Mouse (Mus musculus): ENCODE results near the gene Psip1. TPM values are rescaled to one million over a fixed set of nuclear protein-coding genes. Genes with fewer than 3 reads are reported as not detected.
"Not testable (repeated sequence)": the region's sequence is repeated elsewhere in the genome, so short reads cannot be mapped to it uniquely, and the experiment has no call there.

Psip1 gene
- polyA plus RNA-seq, 1 experiment from 2014 or later: 469 TPM

DNA sequence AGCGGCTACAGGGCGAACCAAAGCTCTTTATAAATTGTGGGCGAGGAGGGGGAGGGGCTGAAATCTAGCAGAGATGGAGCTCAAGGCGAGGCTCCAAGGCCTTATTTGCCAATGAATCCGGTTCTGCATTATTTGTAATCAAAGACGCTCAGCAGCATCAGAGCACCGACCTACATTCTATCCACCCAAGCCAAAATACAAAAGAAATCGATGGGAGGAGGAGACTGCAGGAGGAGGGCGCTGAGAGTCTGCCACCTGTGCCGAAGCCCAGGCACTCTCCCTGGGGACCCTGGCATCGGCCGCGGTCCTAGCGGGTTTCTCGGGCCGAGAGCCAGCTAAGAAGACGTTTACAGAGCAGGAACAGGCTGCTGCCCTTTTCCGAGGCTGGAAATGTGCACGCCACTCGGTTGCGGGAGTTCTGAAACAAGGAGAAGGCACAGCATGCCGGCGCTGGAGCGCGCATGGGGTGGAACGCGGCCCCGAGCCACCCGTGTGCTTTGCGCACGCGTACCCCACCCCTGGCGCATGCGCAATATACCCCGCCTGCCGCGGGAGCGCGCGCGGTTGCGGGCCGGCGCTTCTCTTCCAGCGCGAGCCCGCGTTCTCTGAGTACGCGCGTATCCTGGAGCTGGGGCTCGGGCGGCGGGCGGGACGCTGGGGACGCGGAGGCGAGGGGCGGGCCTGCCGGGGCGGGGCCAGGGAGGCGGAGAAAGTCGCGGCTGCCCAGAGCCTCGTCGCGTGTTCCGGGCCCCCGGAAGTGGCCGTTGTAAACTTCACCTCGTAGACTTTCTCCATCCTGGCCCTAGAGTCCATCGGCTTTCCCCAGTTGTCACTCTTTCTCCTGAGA, 38.8 kb upstream of the Psip1 start, which contains the start of gene Ccdc171:
Ccdc171 (plus strand) TSS at position 703 of the 847 bp plus-strand sequence.
- peaks cover 17% of the 10 kb centered on the region for H3K4me1 ChIP-seq (ENCODE audit: control insufficient read depth, insufficient read depth, low read length)
- ATAC-seq (ENCODE audit: low FRiP score): peak; percentile 95

GRCm38 (mm10) chr4:83524456-83524842, 38.2 kb upstream of the Psip1 start:
- H3K27me3 ChIP-seq (ENCODE audit: control insufficient read depth, insufficient read depth, low read length): no peaks in the 10 kb centered on the region
- no peaks in the 10 kb centered on the region for H3K36me3 ChIP-seq (ENCODE audit: control insufficient read depth, insufficient read depth, low read length)
- H3K9me3 ChIP-seq (ENCODE audit: control insufficient read depth, low read length): no peaks in the 10 kb centered on the region
- peak overlapping the region; percentile 68 for H3K4me3 ChIP-seq (ENCODE audit: low read depth, low read length)
- peak overlapping the region; percentile 84 for H3K4me2 ChIP-seq
- WGBS: 4% methylated on average over 6 of the region's 6 CpGs
- H3K4me1 ChIP-seq (ENCODE audit: control insufficient read depth, insufficient read depth, low read length): peaks cover 17% of the 10 kb centered on the region
- peak overlapping the region; percentile 99 for H3K27ac ChIP-seq (ENCODE audit: low read depth, low read length)
- ATAC-seq (ENCODE audit: low FRiP score) (no peak; the same call in 1 of the 2 replicates), DNase-seq (ENCODE audit: low spot score, missing footprints) (no peak)
- peak overlapping the region; percentile 82 for H3K9ac ChIP-seq (ENCODE audit: low read length)

More for the DNA sequence above, 38.8 kb upstream of the Psip1 start, which contains the start of gene Ccdc171:
- Histone ChIP-seq H3K4me2 (peak within 1 kb of the TSS; percentile 84), H3K9me3 (ENCODE audit: control insufficient read depth, low read length) (no peaks in the 10 kb centered on the region), H3K36me3 (ENCODE audit: control insufficient read depth, insufficient read depth, low read length) (no peaks in the 10 kb centered on the region), H3K9ac (ENCODE audit: low read length) (peak within 1 kb of the TSS; percentile 82), H3K27ac (ENCODE audit: low read depth, low read length) (peak within 1 kb of the TSS; percentile 99), H3K27me3 (ENCODE audit: control insufficient read depth, insufficient read depth, low read length) (no peaks in the 10 kb centered on the region), H3K4me3 (ENCODE audit: low read depth, low read length) (peak within 1 kb of the TSS; percentile 68)
- DNase-seq (ENCODE audit: low spot score, missing footprints): peak; percentile 100
- WGBS: under 1% methylated on average over 72 of the region's 73 CpGs

DNA sequence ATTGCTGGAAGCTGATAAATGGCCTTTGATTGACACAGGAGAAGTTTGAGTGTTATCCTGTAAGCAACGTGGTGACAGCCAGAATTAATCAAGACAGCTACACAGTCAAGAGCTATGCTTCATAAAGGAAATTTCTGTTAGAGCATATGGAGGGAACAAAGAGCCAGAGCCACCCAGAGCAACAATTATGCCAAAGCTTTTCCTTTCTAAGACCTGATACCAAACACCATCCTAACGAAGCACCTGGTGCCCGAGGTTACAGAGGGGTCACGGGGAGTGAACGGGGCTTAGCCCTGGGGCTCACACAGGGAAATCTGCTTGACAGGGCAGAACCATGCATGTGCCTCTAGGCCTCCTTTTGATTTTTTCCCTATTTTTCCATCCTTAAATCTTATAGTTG, 35.8 kb upstream of the Psip1 start:
- H3K27ac ChIP-seq (ENCODE audit: low read depth, low read length): no peak overlapping the region
- H3K4me1 ChIP-seq (ENCODE audit: control insufficient read depth, insufficient read depth, low read length): peaks cover 17% of the 10 kb centered on the region
- no peaks in the 10 kb centered on the region for H3K9me3 ChIP-seq (ENCODE audit: control insufficient read depth, low read length)
- H3K27me3 ChIP-seq (ENCODE audit: control insufficient read depth, insufficient read depth, low read length): no peaks in the 10 kb centered on the region
- no peaks in the 10 kb centered on the region for H3K36me3 ChIP-seq (ENCODE audit: control insufficient read depth, insufficient read depth, low read length)
- no peak for DNase-seq (ENCODE audit: low spot score, missing footprints)
- no peak overlapping the region for H3K4me3 ChIP-seq (ENCODE audit: low read depth, low read length)
- no peak for ATAC-seq (ENCODE audit: low FRiP score)
- H3K4me2 ChIP-seq: no peak overlapping the region
- 43% methylated on average over 5 of the region's 5 CpGs for WGBS
- no peak overlapping the region for H3K9ac ChIP-seq (ENCODE audit: low read length)

DNA sequence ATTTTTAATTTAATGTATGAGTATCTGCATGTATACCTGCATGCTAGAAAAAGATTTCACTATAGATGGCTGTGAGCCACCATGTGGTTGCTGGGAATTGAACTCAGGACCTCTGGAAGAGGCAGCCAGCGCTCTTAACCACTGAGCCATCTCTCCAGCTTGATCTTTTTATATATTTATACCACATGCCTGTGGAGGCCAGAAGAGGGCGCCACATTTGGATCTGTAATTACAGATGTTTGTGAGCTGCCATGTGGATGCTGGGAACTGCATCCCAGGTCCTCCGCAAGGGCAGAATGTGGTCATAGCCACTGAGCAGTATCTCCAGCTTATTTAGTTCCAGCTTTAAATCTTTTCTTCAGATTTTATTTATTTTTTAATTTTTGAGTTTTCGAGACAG, 34.0 kb upstream of the Psip1 start:
- Histone ChIP-seq H3K9me3 (ENCODE audit: control insufficient read depth, low read length) (no peaks in the 10 kb centered on the region), H3K4me1 (ENCODE audit: control insufficient read depth, insufficient read depth, low read length) (peaks cover 15% of the 10 kb centered on the region), H3K27ac (ENCODE audit: low read depth, low read length) (no peak overlapping the region), H3K27me3 (ENCODE audit: control insufficient read depth, insufficient read depth, low read length) (no peaks in the 10 kb centered on the region), H3K4me2 (no peak overlapping the region), H3K36me3 (ENCODE audit: control insufficient read depth, insufficient read depth, low read length) (no peaks in the 10 kb centered on the region), H3K4me3 (ENCODE audit: low read depth, low read length) (no peak overlapping the region), H3K9ac (ENCODE audit: low read length) (no peak overlapping the region)
- WGBS: 82% methylated on average over 4 of the region's 4 CpGs
- ATAC-seq (ENCODE audit: low FRiP score): no peak
- no peak for DNase-seq (ENCODE audit: low spot score, missing footprints)

GRCm38 (mm10) chr4:83519807-83520206, 33.5 kb upstream of the Psip1 start:
- Histone ChIP-seq H3K4me3 (ENCODE audit: low read depth, low read length) (no peak overlapping the region), H3K4me1 (ENCODE audit: control insufficient read depth, insufficient read depth, low read length) (peaks cover 15% of the 10 kb centered on the region), H3K9me3 (ENCODE audit: control insufficient read depth, low read length) (no peaks in the 10 kb centered on the region), H3K27ac (ENCODE audit: low read depth, low read length) (no peak overlapping the region), H3K9ac (ENCODE audit: low read length) (no peak overlapping the region), H3K27me3 (ENCODE audit: control insufficient read depth, insufficient read depth, low read length) (no peaks in the 10 kb centered on the region), H3K36me3 (ENCODE audit: control insufficient read depth, insufficient read depth, low read length) (no peaks in the 10 kb centered on the region), H3K4me2 (no peak overlapping the region)
- no peak for DNase-seq (ENCODE audit: low spot score, missing footprints)
- ATAC-seq (ENCODE audit: low FRiP score): no peak

- Histone ChIP-seq H3K9ac (ENCODE audit: low read length) (no peak overlapping the region), H3K4me3 (ENCODE audit: low read depth, low read length) (no peak overlapping the region), H3K27me3 (ENCODE audit: control insufficient read depth, insufficient read depth, low read length) (no peaks in the 10 kb centered on the region), H3K4me2 (no peak overlapping the region), H3K4me1 (ENCODE audit: control insufficient read depth, insufficient read depth, low read length) (peaks cover 13% of the 10 kb centered on the region), H3K9me3 (ENCODE audit: control insufficient read depth, low read length) (no peaks in the 10 kb centered on the region), H3K27ac (ENCODE audit: low read depth, low read length) (no peak overlapping the region), H3K36me3 (ENCODE audit: control insufficient read depth, insufficient read depth, low read length) (no peaks in the 10 kb centered on the region)
- DNase-seq (ENCODE audit: low spot score, missing footprints): no peak
- no peak for ATAC-seq (ENCODE audit: low FRiP score)
- 76% methylated on average over 2 of the region's 2 CpGs for WGBS
Observed at GRCm38 (mm10) chr4:83519148-83519547, 32.9 kb upstream of the Psip1 start.

DNA sequence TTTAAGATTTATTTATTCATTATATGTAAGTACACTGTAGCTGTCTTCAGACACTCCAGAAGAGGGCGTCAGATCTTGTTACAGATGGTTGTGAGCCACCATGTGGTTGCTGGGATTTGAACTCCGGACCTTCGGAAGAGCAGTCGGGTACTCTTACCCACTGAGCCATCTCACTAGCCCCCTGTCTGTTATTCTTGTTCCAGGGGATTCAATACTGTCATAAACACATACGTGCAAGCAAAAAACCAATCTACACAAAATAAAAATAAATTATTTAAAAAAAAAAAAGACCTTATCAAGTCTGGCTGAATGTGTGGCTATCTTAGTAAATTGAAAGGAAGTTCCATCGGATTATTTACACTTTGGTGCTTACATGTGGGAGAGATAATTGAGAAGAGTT, 29.9 kb upstream of the Psip1 start:
- WGBS: 96% methylated on average over 4 of the region's 6 CpGs
- H3K9ac ChIP-seq (ENCODE audit: low read length); H3K27me3 ChIP-seq (ENCODE audit: control insufficient read depth, insufficient read depth, low read length); H3K9me3 ChIP-seq (ENCODE audit: control insufficient read depth, low read length); H3K27ac ChIP-seq (ENCODE audit: low read depth, low read length); DNase-seq (ENCODE audit: low spot score, missing footprints); ATAC-seq (ENCODE audit: low FRiP score); H3K4me2 ChIP-seq; H3K4me3 ChIP-seq (ENCODE audit: low read depth, low read length); H3K36me3 ChIP-seq (ENCODE audit: control insufficient read depth, insufficient read depth, low read length); H3K4me1 ChIP-seq (ENCODE audit: control insufficient read depth, insufficient read depth, low read length): not testable (repeated sequence)

DNA sequence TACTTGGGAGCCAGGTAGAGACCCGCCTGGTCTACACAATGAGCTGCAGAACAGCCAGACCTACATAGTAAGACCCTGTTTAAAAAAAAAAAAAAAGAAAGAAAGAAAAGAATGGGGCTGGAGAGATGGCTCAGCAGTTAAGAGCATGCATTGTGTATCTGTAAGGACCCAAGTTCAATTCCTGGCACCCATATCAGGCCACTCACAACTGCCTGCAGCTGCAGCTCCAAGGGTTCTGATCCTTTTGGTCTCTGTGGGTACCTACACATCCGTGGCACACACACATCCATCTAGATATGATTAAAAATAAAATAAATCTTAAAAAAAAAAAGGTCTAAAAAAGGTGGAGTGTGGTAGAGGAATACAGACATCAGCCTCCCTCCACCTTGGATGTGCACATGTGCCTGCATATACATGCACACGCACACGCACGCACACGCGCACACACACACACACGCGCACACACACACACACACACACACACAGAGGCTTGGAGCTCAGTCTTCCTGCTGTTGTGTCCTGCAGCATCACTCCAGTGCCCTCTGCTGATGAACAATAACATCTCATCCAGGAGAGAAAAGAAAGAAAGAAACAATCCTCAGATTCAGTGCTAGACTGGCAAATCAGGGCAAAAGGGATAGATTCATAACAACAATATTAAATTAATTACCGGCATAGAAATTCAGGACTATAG, 28.9 kb upstream of the Psip1 start:
- DNase-seq (ENCODE audit: low spot score, missing footprints): peak; percentile 88
- 86% methylated on average over 10 of the region's 10 CpGs for WGBS
- Histone ChIP-seq H3K4me2 (no peak overlapping the region), H3K36me3 (ENCODE audit: control insufficient read depth, insufficient read depth, low read length) (no peaks in the 10 kb centered on the region), H3K27ac (ENCODE audit: low read depth, low read length) (no peak overlapping the region), H3K9me3 (ENCODE audit: control insufficient read depth, low read length) (no peaks in the 10 kb centered on the region), H3K4me3 (ENCODE audit: low read depth, low read length) (no peak overlapping the region), H3K4me1 (ENCODE audit: control insufficient read depth, insufficient read depth, low read length) (no peaks in the 10 kb centered on the region), H3K9ac (ENCODE audit: low read length) (no peak overlapping the region), H3K27me3 (ENCODE audit: control insufficient read depth, insufficient read depth, low read length) (no peaks in the 10 kb centered on the region)
- no peak for ATAC-seq (ENCODE audit: low FRiP score)

- Histone ChIP-seq H3K4me3 (ENCODE audit: low read depth, low read length) (no peak overlapping the region), H3K4me2 (no peak overlapping the region), H3K9ac (ENCODE audit: low read length) (no peak overlapping the region), H3K4me1 (ENCODE audit: control insufficient read depth, insufficient read depth, low read length) (no peaks in the 10 kb centered on the region), H3K36me3 (ENCODE audit: control insufficient read depth, insufficient read depth, low read length) (no peaks in the 10 kb centered on the region), H3K27me3 (ENCODE audit: control insufficient read depth, insufficient read depth, low read length) (no peaks in the 10 kb centered on the region), H3K27ac (ENCODE audit: low read depth, low read length) (no peak overlapping the region), H3K9me3 (ENCODE audit: control insufficient read depth, low read length) (no peaks in the 10 kb centered on the region)
- ATAC-seq (ENCODE audit: low FRiP score) (no peak), DNase-seq (ENCODE audit: low spot score, missing footprints) (no peak)
- WGBS: 86% methylated on average over 1 of the region's 1 CpGs
Observed at GRCm38 (mm10) chr4:83514183-83514582, 27.9 kb upstream of the Psip1 start.
